Mouse (Mus musculus) small intestine, adult 2 months (tissue): ENCODE results near the gene Qrfp.

Experiments used
- CTCF ChIP-seq: fragments of 200-500 bp; IDR thresholded peaks from 2 replicates; pipeline ENCODE4 v1.5.1; 2012; ENCODE audit warnings: low read depth, mild to moderate bottlenecking, control low read depth, inconsistent platforms, low read length, moderate library complexity, mixed read lengths; ENCODE audit not compliant: insufficient replicate concordance, insufficient read length; ENCODE audit errors: extremely low read depth
- POLR2A ChIP-seq: fragments of 200-500 bp; IDR thresholded peaks from 2 replicates; pipeline ENCODE4 v1.6.1; 2012; ENCODE audit warnings: low read depth, mild to moderate bottlenecking, control low read depth, inconsistent platforms, low read length, moderate library complexity

DNA sequence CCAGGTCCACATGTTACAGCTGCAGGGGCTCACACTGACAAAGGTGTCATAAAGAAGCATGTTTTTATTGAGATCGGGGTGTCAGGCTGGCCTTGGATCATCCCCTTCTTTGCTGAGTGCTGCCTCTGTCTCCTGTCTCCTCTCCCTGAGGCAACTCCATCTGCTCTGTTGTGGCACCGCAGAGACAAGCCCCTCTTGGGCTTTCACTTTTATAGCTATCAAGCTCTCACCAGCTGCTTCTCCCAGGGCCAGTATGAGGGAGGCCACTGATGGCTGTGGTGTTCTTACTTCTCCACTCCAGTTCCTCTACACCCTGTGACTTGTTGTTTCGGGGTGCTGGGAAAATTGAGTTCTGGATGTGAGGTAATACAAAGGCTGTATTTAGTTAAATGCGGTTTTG, 41.3 kb downstream of the Qrfp start:
- TF ChIP-seq POLR2A (no peak), CTCF (no peak)
